Mouse (Mus musculus): ENCODE data around the gene Drc3. TPM values are rescaled to one million over a fixed set of nuclear protein-coding genes. Genes with fewer than 3 reads are reported as not detected.

The Drc3 gene
- polyA plus RNA-seq, 2 experiments from 2014 or later = 0.22 to 0.34 TPM

DNA sequence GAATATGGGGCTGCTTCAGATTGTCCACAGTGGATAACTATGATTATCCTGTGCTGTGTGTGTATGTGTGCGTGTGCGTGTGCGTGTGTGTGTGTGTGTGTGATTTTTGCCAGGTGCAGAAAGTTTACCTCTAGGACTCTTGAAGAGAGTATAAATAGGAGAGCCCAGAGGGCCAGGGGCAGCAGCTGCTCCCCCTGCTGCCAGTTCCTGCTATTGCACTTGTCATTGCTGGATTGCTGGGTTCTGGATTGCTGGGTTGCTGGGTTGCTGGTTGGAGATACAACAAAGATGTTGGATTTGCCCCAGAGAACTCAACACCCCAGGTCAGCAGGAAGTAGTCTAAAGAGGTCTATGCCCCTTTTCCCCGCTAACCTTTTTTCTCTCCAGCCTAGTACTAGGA is 14.8 kb upstream of the Drc3 start:
- no peak for ATAC-seq

- no peak for ATAC-seq
These were observed 13.8 kb upstream of the Drc3 start for GRCm38 (mm10) chr11:60339361-60339760.

GRCm38 (mm10) chr11:60345868-60346267 is 7.3 kb upstream of the Drc3 start:
- no peak for ATAC-seq

- no peak for ATAC-seq
These were observed 6.6 kb upstream of the Drc3 start for GRCm38 (mm10) chr11:60346537-60346936.

- no peak for ATAC-seq
These were observed 1.7 kb upstream of the Drc3 start for GRCm38 (mm10) chr11:60351388-60351787.

DNA sequence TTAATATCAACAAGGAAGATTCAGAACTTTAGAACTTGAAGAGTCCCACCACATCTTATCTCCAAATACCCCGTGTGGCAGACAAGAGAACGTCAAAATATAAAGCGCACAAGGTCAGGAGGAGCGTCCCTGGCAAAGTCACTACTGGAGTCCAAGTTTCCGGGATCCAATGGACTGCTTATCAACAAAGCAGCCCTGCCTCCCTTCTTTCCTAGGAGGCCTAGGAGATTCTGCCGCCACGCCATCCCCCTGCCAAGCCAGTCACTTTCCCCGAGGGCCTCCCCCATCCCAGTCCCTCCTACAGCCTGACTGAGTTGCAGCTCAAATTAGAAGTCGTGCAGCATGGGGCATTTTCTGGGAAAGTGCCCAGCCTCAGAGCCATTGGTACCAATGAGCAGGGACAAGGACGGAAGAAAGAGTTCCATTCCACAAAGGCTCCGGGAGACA is 1.2 kb upstream of the Drc3 start:
- no peak for ATAC-seq

DNA sequence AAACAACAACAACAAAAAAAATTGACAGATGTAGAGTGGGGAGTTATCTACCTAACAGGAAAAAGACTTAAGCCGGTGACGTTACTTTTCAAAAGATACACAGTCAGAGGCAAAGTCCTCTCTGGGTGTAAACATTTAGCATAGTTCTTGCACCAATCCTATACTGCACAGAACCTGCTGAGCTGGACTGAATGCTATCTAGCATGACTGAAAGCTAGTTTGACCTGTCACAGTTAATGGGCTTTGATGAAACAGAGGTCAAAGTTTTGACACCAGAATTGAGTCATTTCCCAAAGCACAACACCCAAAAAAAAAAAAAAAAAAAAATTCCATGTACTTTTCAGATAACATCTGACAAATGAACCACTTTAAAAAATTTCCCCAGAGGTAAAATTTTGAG is 2.8 kb downstream of the Drc3 start:
- ATAC-seq = no peak

- no peak for ATAC-seq
These were observed 4.0 kb downstream of the Drc3 start for GRCm38 (mm10) chr11:60357116-60357515.

DNA sequence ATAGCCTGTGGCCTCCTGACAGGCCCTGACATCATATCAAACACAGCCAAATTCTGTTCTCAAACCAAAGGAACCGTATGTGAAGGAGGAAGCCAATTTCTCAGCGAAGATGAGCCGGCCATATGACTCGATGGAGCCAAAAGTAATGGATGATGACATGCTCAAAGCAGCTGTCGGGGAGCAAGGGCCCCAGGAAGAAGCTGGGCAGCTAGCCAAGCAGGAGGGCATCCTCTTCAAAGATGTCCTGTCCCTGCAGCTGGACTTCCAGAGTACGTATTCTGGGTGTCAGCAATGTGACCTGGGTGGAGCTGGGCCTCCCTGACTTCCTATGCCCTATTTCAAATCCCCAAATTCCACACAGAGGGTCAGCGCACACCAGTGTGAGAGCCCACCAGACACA is 5.4 kb downstream of the Drc3 start:
- ATAC-seq = no peak

GRCm38 (mm10) chr11:60359138-60359537 is 6.0 kb downstream of the Drc3 start:
- no peak for ATAC-seq

GRCm38 (mm10) chr11:60359936-60360335 is 6.8 kb downstream of the Drc3 start:
- ATAC-seq = no peak

DNA sequence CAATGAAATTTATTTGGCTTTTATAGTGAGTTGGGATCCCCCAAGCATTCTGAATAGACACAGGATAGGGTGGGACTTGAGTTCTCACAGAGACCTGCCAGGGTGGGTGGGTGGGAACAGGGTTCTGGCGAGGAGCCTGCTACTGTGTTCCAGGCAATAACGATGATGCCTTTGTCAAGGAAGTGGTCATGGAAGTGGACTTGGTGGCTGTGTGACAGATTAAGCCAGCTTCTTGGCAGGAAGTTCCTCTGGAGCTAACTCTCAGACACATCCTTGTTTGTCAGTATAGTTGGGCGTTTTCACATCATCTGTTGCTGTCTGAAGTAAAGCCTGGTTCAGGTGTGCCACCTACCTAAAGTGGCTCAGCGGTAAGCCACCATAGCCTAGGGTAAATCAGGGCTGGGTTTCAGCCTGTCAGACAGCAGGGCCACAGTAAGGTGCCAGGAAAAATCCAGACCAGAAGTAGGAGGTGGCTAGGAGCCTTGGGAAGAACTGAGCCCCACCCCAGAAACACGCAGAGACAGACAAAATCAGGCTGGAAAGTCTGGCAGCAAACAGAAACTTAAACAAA is 7.6 kb downstream of the Drc3 start:
- no peak for ATAC-seq

DNA sequence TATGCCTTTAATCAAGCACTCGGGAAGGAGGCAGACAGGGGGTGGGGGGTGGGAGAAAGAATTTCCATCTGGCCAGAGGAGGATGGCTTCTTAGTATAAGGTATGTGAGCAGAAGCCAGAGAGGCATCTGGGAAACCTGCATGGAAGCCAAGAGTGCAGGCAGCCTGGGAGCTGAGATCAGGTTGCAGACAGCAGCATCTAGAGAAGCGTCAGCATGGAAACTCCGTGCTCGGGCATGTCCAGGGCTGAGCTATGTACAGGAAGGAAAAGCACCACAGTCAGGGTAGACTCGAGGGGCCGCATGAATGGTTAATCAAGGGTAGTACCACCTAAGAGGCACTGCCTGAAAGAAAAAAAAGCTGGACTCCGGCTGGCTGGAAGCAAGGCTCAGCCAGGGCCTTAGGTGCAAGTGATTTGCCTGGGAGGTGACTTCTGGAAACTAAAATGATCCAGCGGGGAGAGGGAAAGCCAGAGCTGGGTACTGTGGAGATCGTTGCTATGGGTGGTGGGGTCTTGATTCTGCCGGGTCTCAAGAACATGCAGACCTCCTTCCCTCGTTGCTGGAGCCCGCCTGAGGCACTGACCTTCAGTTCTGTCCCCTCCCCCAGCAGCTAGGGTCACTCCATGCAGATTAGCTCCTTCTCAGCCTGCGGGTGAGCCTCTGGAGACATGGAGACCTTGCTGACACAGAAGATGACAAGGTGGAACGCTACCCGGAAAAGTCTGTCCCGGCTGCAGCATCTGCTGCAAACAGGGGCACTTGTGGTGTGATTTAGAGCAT is 13.3 kb downstream of the Drc3 start:
- ATAC-seq = no peak

- ATAC-seq = no peak
These were observed 14.1 kb downstream of the Drc3 start for GRCm38 (mm10) chr11:60367256-60367655.

DNA sequence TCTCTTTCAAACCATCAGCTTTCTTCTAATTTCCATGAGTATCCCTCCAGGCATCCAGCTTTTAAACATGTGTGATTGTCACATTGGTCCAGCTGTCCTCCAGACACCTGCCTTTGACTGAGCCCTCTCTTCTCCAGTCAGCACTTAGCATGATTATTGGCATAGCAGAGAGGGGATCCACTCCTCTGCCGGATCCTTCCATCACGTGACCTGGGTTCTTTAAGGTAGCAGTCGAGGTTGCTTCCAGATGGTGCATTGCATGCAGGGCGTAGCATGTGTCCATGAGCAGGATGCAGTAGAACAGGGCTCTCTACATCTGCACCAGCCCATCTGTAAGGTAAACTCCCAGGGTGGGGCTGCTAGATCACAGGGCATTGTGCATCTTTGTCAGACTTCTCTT is 15.8 kb downstream of the Drc3 start:
- no peak for ATAC-seq

DNA sequence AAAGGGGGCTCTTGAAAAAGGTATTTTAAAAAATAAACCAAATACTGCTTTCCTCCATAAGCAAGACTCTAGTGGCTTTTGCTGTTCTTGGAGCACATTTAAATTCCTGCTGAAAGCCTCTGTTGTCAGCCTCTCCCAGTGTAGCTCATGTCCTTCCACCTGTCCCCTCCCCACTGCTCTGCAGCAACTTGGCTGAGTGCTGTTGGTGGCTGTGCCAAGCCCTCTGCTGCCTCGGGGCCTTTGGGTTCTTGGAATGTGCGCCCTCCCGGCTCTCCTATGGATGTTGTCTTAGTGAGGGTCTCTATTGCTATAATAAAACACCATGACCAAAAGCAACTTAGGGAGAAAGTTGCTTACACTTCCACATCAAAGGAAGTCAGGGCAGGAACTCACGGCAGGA is 16.3 kb downstream of the Drc3 start:
- ATAC-seq = no peak

DNA sequence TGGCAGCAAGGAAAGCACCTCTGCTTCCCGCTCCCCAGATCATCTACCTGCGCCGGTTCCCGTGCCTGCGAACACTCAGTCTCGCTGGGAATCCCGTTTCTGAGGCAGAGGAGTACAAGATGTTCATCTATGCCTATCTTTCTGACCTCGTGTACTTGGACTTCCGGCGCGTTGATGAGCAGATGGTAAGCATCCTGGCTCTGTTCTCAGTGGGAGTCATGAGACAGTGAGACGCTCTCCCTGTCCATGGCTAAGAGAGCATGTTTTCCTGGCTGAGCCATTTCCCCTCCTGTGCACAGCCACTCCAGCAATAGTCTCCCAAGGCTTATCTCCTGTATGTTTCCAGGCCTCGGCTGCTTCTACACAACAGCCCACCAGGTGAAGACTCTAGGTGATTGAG is 17.3 kb downstream of the Drc3 start:
- ATAC-seq = no peak

GRCm38 (mm10) chr11:60374481-60374880 is 21.4 kb downstream of the Drc3 start:
- ATAC-seq = no peak

- no peak for ATAC-seq
These were observed 30.4 kb downstream of the Drc3 start for GRCm38 (mm10) chr11:60383518-60383917.

DNA sequence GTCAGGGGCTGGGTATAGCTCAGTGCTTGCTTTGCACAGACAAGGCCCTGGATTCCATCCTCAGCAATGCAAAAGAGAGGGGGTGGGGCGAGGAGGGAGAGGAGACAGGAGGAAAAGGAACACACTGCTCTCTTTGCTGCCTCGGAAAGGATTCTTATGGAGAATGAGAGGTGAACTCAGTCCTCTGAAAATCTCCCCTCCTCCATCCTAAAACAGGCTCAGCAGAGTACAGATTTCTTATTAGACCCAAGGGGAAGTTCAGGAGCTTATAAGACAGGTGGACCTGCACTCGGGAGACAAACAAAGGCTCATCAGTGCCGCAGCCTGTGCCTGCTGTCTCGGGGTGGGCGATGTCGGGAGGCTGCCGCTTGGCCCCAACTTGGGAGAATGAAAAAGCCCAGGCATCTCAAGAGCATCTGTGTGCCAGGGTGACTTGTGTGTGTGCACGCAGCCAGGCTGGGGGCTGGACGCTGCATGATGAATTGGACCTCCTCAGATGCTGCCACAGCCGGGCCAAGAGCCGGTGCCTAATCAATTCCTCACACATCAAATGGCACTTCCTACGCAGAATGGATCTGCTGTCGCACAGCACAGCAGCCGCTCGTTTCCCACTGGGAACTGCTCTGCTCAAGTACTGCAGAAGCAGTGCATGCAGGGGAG is 31.8 kb downstream of the Drc3 start:
- ATAC-seq = no peak

GRCm38 (mm10) chr11:60385946-60386345 is 32.8 kb downstream of the Drc3 start:
- no peak for ATAC-seq

GRCm38 (mm10) chr11:60387944-60388343 is 34.8 kb downstream of the Drc3 start:
- ATAC-seq = no peak

- no peak for ATAC-seq
These were observed 38.2 kb downstream of the Drc3 start for GRCm38 (mm10) chr11:60391346-60391745.

- no peak for ATAC-seq
These were observed 43.4 kb downstream of the Drc3 start for GRCm38 (mm10) chr11:60396546-60396945.

Measured in activated CD4-positive, CD25-positive, alpha-beta regulatory T cell, adult 4 months (primary cell).